Mouse (Mus musculus): ENCODE results near the gene Atp6v1fnb.

Gene Atp6v1fnb

GRCm38 (mm10) chr6:29471137-29471536 is at the start of gene Atp6v1fnb:
Atp6v1fnb (plus strand) TSS chr6:29471437.
- no peak for DNase-seq (ENCODE audit: low read depth, low spot score)

GRCm38 (mm10) chr6:29425118-29425517 is 46.1 kb upstream of the Atp6v1fnb start:
- no peak for DNase-seq (ENCODE audit: low read depth, low spot score)

GRCm38 (mm10) chr6:29426331-29426730 is 44.9 kb upstream of the Atp6v1fnb start:
- no peak for DNase-seq (ENCODE audit: low read depth, low spot score)

GRCm38 (mm10) chr6:29428171-29428570 is 43.1 kb upstream of the Atp6v1fnb start:
- DNase-seq (ENCODE audit: low read depth, low spot score): no peak

GRCm38 (mm10) chr6:29430681-29431420 is 40.4 kb upstream of the Atp6v1fnb start:
- no peak for DNase-seq (ENCODE audit: low read depth, low spot score)

- no peak for DNase-seq (ENCODE audit: low read depth, low spot score)
These were observed 39.8 kb upstream of the Atp6v1fnb start for GRCm38 (mm10) chr6:29431473-29431872.

GRCm38 (mm10) chr6:29432156-29432555 is 39.1 kb upstream of the Atp6v1fnb start:
- no peak for DNase-seq (ENCODE audit: low read depth, low spot score)

GRCm38 (mm10) chr6:29432676-29433037 is 38.6 kb upstream of the Atp6v1fnb start:
- no peak for DNase-seq (ENCODE audit: low read depth, low spot score)

GRCm38 (mm10) chr6:29433038-29433803 is 38.0 kb upstream of the Atp6v1fnb start, which contains the start of gene Flnc:
Flnc (plus strand) TSS chr6:29433256.
- DNase-seq (ENCODE audit: low read depth, low spot score): no peak

GRCm38 (mm10) chr6:29433804-29434795 is 37.1 kb upstream of the Atp6v1fnb start:
- DNase-seq (ENCODE audit: low read depth, low spot score): no peak

GRCm38 (mm10) chr6:29434911-29435691 is 36.1 kb upstream of the Atp6v1fnb start:
- no peak for DNase-seq (ENCODE audit: low read depth, low spot score)

- no peak for DNase-seq (ENCODE audit: low read depth, low spot score)
These were observed 35.2 kb upstream of the Atp6v1fnb start for GRCm38 (mm10) chr6:29435940-29436451.

- no peak for DNase-seq (ENCODE audit: low read depth, low spot score)
These were observed 34.7 kb upstream of the Atp6v1fnb start for GRCm38 (mm10) chr6:29436461-29436934.

- no peak for DNase-seq (ENCODE audit: low read depth, low spot score)
These were observed 32.0 kb upstream of the Atp6v1fnb start for GRCm38 (mm10) chr6:29439251-29439650.

GRCm38 (mm10) chr6:29439789-29440188 is 31.4 kb upstream of the Atp6v1fnb start:
- DNase-seq (ENCODE audit: low read depth, low spot score): no peak

- DNase-seq (ENCODE audit: low read depth, low spot score): no peak
These were observed 26.5 kb upstream of the Atp6v1fnb start for GRCm38 (mm10) chr6:29444773-29445172.

GRCm38 (mm10) chr6:29445354-29445753 is 25.9 kb upstream of the Atp6v1fnb start:
- no peak for DNase-seq (ENCODE audit: low read depth, low spot score)

- DNase-seq (ENCODE audit: low read depth, low spot score): no peak
These were observed 21.4 kb upstream of the Atp6v1fnb start for GRCm38 (mm10) chr6:29449858-29450257.

- DNase-seq (ENCODE audit: low read depth, low spot score): no peak
These were observed 20.6 kb upstream of the Atp6v1fnb start for GRCm38 (mm10) chr6:29450667-29451066.

- DNase-seq (ENCODE audit: low read depth, low spot score): no peak
These were observed 9.7 kb upstream of the Atp6v1fnb start for GRCm38 (mm10) chr6:29461502-29461901.

Data from retina, adult 2 months (tissue).